Mouse (Mus musculus) ES-Bruce4 (cell line): ENCODE data around the gene Alg5.

ENCODE experiments used
- EP300 ChIP-seq: IDR thresholded peaks from 2 replicates; pipeline ENCODE4 v1.6.1; 2011; ENCODE audit warnings: low read depth, low read length; ENCODE audit not compliant: insufficient read depth
- POLR2A ChIP-seq: IDR thresholded peaks from one replicate; pipeline ENCODE4 v1.8.1; 2011; ENCODE audit warnings: low read length; ENCODE audit not compliant: insufficient read depth

- TF ChIP-seq POLR2A, result no peak
- no peak for TF ChIP-seq EP300
Measured at GRCm38 (mm10) chr3:54689091-54689490, 46.2 kb upstream of the Alg5 start.
